Mouse (Mus musculus) adrenal gland, postnatal 14 days (tissue): ENCODE data around the gene Ccdc127. TPM values are rescaled to one million over a fixed set of nuclear protein-coding genes. Genes with fewer than 3 reads are reported as not detected.

Source experiments
- DNase-seq: peaks from one replicate; pipeline ENCODE4 v3.0.0; 2021; ENCODE audit warnings: mixed read lengths
- microRNA-seq, 2 experiments: library from miRNA; unstranded; fragments of <30 nt; microRNA quantifications; one replicate each; pipeline ENCODE4 v1.2.0; 2021
- total RNA-seq: library from RNA; stranded (reverse); gene quantifications from 2 replicates; pipeline ENCODE4 v1.2.3, GENCODE M21; 2021

Ccdc127 gene
- total RNA-seq, 1 experiment from 2014 or later = 51.2 TPM

DNA sequence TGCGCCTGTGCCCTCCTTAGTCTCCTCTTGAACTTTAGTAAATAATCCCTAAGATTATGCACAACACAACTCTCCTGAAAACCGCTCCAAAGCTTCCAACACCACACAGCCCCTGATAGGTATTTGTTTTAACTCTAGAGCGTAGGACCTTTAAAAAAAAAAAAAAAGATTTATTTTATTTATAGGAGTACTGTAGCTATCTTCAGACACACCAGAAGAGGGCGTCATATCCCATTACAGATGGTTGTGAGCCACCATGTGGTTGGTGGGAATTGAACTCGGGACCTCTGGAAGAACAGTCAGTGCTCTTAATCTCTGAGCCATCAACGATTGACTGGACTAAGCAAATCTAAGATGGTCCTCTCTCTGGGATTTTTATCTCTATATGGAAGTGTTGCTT, 39.6 kb downstream of the Ccdc127 start:
- no peak for DNase-seq

DNA sequence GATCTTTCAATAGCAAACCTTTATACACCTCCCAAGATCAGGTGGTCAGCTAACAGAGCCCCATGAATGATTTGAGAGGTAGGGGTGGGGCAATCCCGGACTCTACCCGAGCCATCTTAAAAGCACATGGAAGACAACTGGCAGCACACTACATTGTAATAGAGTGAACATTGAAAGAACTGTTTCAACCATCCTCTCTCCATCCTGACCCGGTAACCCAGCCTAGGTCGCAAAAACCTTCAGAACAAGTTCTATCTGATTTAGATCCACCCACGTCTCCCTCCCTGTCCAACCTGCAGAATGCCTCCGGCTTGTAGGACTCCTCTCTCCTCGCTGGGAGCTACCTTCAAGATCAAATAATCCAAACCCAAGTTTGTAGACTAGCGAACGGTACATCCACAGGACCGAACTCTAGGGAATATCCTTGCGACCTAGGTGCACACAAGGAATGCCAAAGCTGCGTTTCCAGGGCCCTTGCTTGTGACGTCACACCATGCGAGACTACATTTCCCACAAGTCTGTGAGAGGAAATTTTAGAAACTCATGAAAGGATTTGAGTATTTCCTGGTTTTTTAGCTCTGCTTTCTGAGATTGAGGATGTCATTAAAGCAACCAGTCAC, 40.4 kb downstream of the Ccdc127 start, which contains the start of gene Zfp72:
Zfp72 (minus strand) TSS at position 466 of the 620 bp plus-strand sequence.
- DNase-seq = peak; percentile 86

DNA sequence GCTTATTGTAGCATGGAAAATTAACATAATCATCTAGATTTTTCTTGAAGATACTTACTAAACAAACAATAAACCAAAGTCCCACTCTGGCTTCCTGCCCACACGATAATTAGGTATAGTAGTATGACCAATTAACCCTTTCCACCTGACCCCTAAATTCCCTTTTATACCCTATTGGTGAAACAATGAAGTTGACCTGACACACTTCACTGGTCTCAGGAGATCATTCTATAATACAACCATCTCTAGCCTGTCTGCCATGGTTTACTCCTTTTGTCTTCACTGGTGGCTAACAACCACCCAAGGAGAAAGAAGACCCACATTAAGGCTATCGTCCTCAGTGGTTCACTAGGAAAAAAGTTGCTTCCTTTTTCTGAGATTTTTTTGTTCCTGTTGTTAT, 41.0 kb downstream of the Ccdc127 start:
- DNase-seq = no peak

DNA sequence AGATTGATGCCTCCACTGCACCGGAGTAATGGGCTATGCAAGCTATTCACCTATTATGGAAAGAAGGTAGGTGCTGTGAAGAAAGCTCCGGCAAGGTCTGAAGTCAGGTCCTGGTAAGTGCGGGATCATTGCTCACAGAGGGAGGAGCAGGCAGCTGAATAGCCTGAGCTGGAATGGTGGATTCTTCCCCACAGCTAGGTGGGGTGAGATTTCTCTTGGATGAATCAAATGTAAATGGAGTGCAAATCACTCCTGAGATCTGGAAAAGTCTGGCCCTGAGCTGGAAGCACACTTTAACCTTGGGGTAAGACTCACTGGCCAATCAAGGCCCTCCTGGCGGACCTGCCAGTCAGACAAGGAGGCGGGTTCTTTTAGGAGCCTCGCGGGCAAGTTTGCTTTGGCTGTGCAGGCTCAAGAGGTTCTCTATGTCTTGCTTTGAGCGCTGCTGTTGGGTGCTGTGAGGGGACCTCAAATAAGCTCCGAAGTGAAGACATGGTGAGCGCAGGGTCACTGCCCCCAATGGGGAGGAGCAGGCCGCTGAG, 49.3 kb downstream of the Ccdc127 start, which contains the start of gene Ftl1-ps1:
Ftl1-ps1 (plus strand) TSS at position 397 of the 542 bp plus-strand sequence.
- peak; percentile 77 for DNase-seq

Small RNAs within 50 kb of the gene (microRNA-seq; reads per million reads assigned to microRNA genes)
- 0 reads per million in 2 experiments for gene Mir692-3

Other genes with a start within 250 kb of the Ccdc127 start
- gene Slc9a3, start 228.9 kb upstream of the Ccdc127 start, total RNA-seq = 0.37 TPM in 1 of 2 replicates, not detected in the other
- 50.4 and 51.5 TPM in 2 replicates for gene Exoc3, start 141.6 kb upstream of the Ccdc127 start, total RNA-seq
- gene Ahrr, start 58.0 kb upstream of the Ccdc127 start, total RNA-seq = 0.70 and 1.2 TPM in 2 replicates
- gene Pdcd6, start 32.7 kb upstream of the Ccdc127 start, total RNA-seq = 127 and 129 TPM in 2 replicates
- 906 and 913 TPM in 2 replicates for gene Sdha, start within 50 bp of the Ccdc127 start, total RNA-seq
- gene Lrrc14b, start 13.7 kb downstream of the Ccdc127 start, total RNA-seq = 0.15 and 0.19 TPM in 2 replicates
- gene Zfp72, start 40.5 kb downstream of the Ccdc127 start, total RNA-seq = 3.4 and 3.7 TPM in 2 replicates
- gene Ftl1-ps1, start 49.4 kb downstream of the Ccdc127 start, total RNA-seq = 587 and 595 TPM in 2 replicates
- 8.6 and 11.6 TPM in 2 replicates for gene Zfp825, start 143.7 kb downstream of the Ccdc127 start, total RNA-seq